Mouse (Mus musculus): ENCODE measurements around the gene Fxn. TPM values are rescaled to one million over a fixed set of nuclear protein-coding genes. Genes with fewer than 3 reads are reported as not detected.

Gene Fxn
- polyA plus RNA-seq, 1 experiment from 2014 or later, result 64.1 TPM

GRCm38 (mm10) chr19:24300994-24301767 lies 20.8 kb upstream of the Fxn start:
- Histone ChIP-seq H3K27ac (no peak overlapping the region), H3K4me3 (replicated peaks) (peak overlapping the region; percentile 28), H3K27me3 (no peaks in the 10 kb centered on the region), H3K36me3 (no peaks in the 10 kb centered on the region), H3K4me2 (peak overlapping the region; percentile 56), H3K9me3 (no peaks in the 10 kb centered on the region), H3K4me1 (replicated peaks) (peaks cover 3% of the 10 kb centered on the region; the same call in 1 of the 2 replicates), H3K9ac (replicated peaks) (no peak overlapping the region)
- 5% methylated on average over 9 of the region's 9 CpGs for WGBS
- ATAC-seq (ENCODE audit: insufficient number of reproducible peaks, insufficient read depth, low FRiP score, low TSS enrichment, low read depth), result peak; percentile 69

GRCm38 (mm10) chr19:24293537-24293936 lies 13.1 kb upstream of the Fxn start:
- H3K4me1 ChIP-seq (replicated peaks), result 0 out of 2 replicates have a peak, but pooled peaks cover 1% of the 10 kb centered on the region
- H3K36me3 ChIP-seq, result no peaks in the 10 kb centered on the region
- no peaks in the 10 kb centered on the region for H3K27me3 ChIP-seq
- 75% methylated on average over 5 of the region's 5 CpGs for WGBS
- H3K9ac ChIP-seq (replicated peaks), result no peak overlapping the region
- ATAC-seq (ENCODE audit: insufficient number of reproducible peaks, insufficient read depth, low FRiP score, low TSS enrichment, low read depth), result no peak
- H3K4me2 ChIP-seq, result no peak overlapping the region
- H3K27ac ChIP-seq, result no peak overlapping the region
- H3K9me3 ChIP-seq, result no peaks in the 10 kb centered on the region
- no peak overlapping the region for H3K4me3 ChIP-seq (replicated peaks)

DNA sequence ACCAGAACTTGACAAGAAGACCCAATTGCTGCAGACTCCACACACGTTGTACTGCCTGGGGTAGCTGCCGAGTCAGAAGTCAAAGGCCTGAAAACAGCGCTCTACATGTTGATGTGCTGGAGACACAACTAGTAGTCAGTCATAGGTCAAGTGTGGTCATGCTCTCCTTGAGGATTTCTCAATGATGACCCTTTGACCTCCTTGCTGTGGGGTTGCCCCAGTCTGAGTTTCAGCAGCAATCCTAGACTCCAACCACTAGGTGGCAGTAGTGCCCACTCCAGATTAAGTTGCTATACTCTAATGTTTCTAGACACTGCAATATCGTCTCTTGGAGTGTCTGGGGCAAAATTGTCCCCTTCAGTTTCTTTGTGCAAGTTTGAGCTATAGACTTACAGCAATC lies 3.8 kb upstream of the Fxn start:
- no peak overlapping the region for H3K9ac ChIP-seq (replicated peaks)
- H3K4me2 ChIP-seq, result no peak overlapping the region
- ATAC-seq (ENCODE audit: insufficient number of reproducible peaks, insufficient read depth, low FRiP score, low TSS enrichment, low read depth), result no peak
- no peaks in the 10 kb centered on the region for H3K9me3 ChIP-seq
- no peaks in the 10 kb centered on the region for H3K27me3 ChIP-seq
- no peak overlapping the region for H3K27ac ChIP-seq
- no peak overlapping the region for H3K4me3 ChIP-seq (replicated peaks)
- H3K36me3 ChIP-seq, result no peaks in the 10 kb centered on the region
- 59% methylated on average over 4 of the region's 4 CpGs for WGBS
- H3K4me1 ChIP-seq (replicated peaks), result peaks cover 3% of the 10 kb centered on the region

GRCm38 (mm10) chr19:24281288-24281980 lies 1.0 kb upstream of the Fxn start:
- Histone ChIP-seq H3K36me3 (peaks cover 2% of the 10 kb centered on the region; the same call in 1 of the 2 replicates), H3K4me1 (replicated peaks) (peaks cover 5% of the 10 kb centered on the region), H3K9ac (replicated peaks) (no peak overlapping the region), H3K4me2 (peak overlapping the region; percentile 79), H3K4me3 (replicated peaks) (peak overlapping the region; percentile 69; the same call in 1 of the 2 replicates), H3K27ac (no peak overlapping the region), H3K9me3 (no peaks in the 10 kb centered on the region), H3K27me3 (no peaks in the 10 kb centered on the region)
- 58% methylated on average over 7 of the region's 7 CpGs for WGBS
- ATAC-seq (ENCODE audit: insufficient number of reproducible peaks, insufficient read depth, low FRiP score, low TSS enrichment, low read depth), result no peak

DNA sequence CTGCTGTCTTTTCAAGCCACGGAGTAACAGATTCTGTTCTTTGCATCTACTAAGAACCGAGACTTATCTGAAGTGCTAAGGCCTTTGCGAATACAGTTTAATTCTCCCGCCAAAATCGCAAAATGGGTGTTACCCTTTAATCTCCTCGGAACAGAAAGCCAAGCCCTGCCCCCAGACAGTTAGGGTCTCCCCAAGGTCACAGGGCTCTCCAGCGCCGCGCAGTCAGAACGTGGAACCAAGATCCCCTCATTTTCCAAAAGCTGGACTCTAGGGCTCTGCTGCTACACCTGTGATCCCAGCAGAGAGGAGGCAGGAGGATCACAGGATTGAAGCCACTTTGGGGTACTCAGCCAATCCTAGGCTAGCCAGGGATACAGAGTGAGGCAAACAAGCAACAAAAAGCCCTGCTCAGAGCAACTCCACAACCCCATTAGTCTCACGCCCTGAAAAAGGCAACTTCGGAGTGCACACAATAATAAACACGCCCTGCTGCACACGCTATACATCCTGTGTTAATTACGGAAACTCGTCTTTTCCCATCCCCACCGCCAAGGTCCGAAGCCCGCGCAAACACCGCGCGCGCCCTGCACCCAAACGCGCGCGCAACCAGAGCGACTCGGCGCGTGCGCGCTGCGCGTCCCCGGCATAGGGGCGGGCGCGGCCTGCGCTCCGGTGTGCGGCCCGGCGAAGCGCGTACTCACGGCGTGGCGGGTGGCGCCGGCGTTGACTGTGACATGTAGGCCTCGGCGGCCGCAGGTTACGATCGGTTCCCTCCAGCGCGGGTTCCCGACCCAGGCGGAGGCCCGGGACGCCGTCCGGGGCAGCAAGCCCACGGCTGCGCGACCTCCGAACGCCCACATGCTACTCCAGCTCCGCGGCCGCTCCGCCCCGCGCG lies 452 bp downstream of the Fxn start:
- Histone ChIP-seq H3K27me3 (no peaks in the 10 kb centered on the region), H3K9ac (replicated peaks) (peak overlapping the region; percentile 78), H3K4me3 (replicated peaks) (peak overlapping the region; percentile 69), H3K27ac (peak overlapping the region; percentile 95), H3K4me2 (peak overlapping the region; percentile 79), H3K36me3 (peaks cover 8% of the 10 kb centered on the region; the same call in 1 of the 2 replicates), H3K9me3 (no peaks in the 10 kb centered on the region), H3K4me1 (replicated peaks) (peaks cover 5% of the 10 kb centered on the region)
- under 1% methylated on average over 69 of the region's 78 CpGs for WGBS
- peak; percentile 45 for ATAC-seq (ENCODE audit: insufficient number of reproducible peaks, insufficient read depth, low FRiP score, low TSS enrichment, low read depth)

DNA sequence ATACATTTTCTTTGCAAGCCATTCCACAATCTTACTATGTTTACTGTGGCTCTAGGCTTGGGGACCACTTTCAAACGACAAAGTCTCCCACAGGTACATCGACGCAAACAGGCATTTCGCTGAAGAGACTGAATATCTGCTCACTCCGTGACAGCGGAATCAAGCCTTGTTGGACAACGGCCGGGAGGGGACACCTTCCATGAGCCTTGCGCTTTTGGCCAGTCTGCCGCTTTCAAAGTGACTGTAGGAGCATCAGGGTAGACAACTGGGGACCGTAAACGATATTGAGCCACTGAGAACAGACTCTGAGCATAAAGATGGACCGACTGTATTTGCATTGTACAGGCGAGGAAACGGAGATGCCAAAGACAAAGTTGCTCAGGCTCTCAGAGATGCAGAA lies 1.5 kb downstream of the Fxn start:
- no peak for ATAC-seq (ENCODE audit: insufficient number of reproducible peaks, insufficient read depth, low FRiP score, low TSS enrichment, low read depth)

DNA sequence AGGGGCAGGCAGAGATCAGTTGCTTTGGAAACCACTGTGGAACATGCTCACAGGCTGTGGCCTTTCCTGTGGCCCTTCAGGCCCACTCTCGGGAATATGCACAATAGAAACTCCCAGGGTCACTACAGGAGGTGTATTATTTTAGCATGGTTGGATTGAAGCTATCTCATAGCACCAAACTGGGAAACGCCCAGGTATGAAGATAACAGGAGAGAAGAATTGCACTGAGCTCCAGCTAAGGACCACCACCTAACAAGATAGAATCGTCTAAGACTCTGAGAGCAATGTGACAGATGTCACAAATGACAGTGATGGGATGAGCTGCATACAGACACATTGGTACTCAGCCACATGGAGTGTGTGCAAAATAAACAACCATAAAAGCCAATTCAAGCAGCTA lies 6.1 kb downstream of the Fxn start:
- H3K4me1 ChIP-seq (replicated peaks), result peaks cover 12% of the 10 kb centered on the region
- WGBS, result 86% methylated on average over 3 of the region's 3 CpGs
- H3K9ac ChIP-seq (replicated peaks), result no peak overlapping the region
- no peaks in the 10 kb centered on the region for H3K9me3 ChIP-seq
- peaks cover 12% of the 10 kb centered on the region; the same call in 1 of the 2 replicates for H3K36me3 ChIP-seq
- ATAC-seq (ENCODE audit: insufficient number of reproducible peaks, insufficient read depth, low FRiP score, low TSS enrichment, low read depth), result no peak
- no peak overlapping the region for H3K4me3 ChIP-seq (replicated peaks)
- H3K27ac ChIP-seq, result no peak overlapping the region
- no peak overlapping the region for H3K4me2 ChIP-seq
- H3K27me3 ChIP-seq, result no peaks in the 10 kb centered on the region

More for the DNA sequence above, 1.5 kb downstream of the Fxn start:
- Histone ChIP-seq H3K4me1 (replicated peaks) (peaks cover 5% of the 10 kb centered on the region), H3K36me3 (peaks cover 9% of the 10 kb centered on the region; the same call in 1 of the 2 replicates), H3K27me3 (no peaks in the 10 kb centered on the region), H3K27ac (no peak overlapping the region), H3K4me3 (replicated peaks) (peak overlapping the region; percentile 69; the same call in 1 of the 2 replicates), H3K9me3 (no peaks in the 10 kb centered on the region), H3K9ac (replicated peaks) (no peak overlapping the region), H3K4me2 (peak overlapping the region; percentile 79)
- WGBS, result 84% methylated on average over 15 of the region's 15 CpGs

GRCm38 (mm10) chr19:24271746-24272426 lies 8.5 kb downstream of the Fxn start:
- no peaks in the 10 kb centered on the region for H3K27me3 ChIP-seq
- H3K9ac ChIP-seq (replicated peaks), result no peak overlapping the region
- no peaks in the 10 kb centered on the region for H3K9me3 ChIP-seq
- no peak overlapping the region for H3K4me3 ChIP-seq (replicated peaks)
- H3K4me1 ChIP-seq (replicated peaks), result peaks cover 7% of the 10 kb centered on the region
- H3K36me3 ChIP-seq, result peaks cover 20% of the 10 kb centered on the region; the same call in 1 of the 2 replicates
- H3K27ac ChIP-seq, result no peak overlapping the region
- WGBS, result 45% methylated on average over 16 of the region's 16 CpGs
- peak overlapping the region; percentile 38 for H3K4me2 ChIP-seq
- peak; percentile 69; the same call in 1 of the 2 replicates for ATAC-seq (ENCODE audit: insufficient number of reproducible peaks, insufficient read depth, low FRiP score, low TSS enrichment, low read depth)

DNA sequence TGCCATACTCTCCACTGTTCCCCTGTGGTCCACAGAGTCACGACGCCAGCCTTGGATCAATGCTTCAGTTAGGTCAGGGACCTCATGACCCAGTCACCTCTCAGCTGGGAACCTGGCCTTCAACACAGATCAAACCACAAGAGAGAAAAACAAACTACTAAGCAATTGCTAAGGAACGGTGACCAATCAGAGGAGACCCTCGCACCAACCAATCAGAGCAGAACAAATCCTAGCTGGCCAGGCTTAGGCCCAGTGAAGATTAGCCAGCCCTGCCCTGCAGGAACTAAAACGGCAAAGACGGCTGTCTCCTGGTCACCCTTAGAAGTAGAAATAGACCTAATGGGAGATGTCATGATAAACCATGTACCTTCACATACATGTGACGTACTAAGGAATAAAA lies 9.1 kb downstream of the Fxn start:
- WGBS, result 52% methylated on average over 7 of the region's 7 CpGs
- no peaks in the 10 kb centered on the region for H3K27me3 ChIP-seq
- peak overlapping the region; percentile 38 for H3K4me2 ChIP-seq
- no peak overlapping the region for H3K27ac ChIP-seq
- no peak overlapping the region for H3K9ac ChIP-seq (replicated peaks)
- peak; percentile 37 for ATAC-seq (ENCODE audit: insufficient number of reproducible peaks, insufficient read depth, low FRiP score, low TSS enrichment, low read depth)
- no peaks in the 10 kb centered on the region for H3K9me3 ChIP-seq
- H3K36me3 ChIP-seq, result peaks cover 22% of the 10 kb centered on the region; the same call in 1 of the 2 replicates
- H3K4me3 ChIP-seq (replicated peaks), result no peak overlapping the region
- peaks cover 7% of the 10 kb centered on the region for H3K4me1 ChIP-seq (replicated peaks)

DNA sequence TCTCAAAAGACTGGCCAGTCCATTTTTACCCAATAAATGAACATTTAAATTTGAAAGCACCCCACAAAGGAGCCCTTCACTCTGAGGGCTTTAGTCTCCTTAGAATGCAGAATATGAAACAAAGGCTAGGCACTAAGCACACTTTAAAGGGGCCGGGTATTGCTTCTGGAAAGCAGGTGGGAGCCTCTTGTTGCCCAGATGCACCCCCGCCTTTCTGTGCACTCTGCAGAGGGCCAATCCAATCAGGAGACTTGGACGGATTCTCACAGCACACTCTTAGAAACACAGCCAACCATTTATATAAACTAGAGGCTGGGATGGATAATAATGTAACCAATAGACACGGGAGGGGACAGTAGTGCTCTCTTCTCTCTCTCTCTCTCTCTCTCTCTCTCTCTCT lies 11.9 kb downstream of the Fxn start:
- H3K27ac ChIP-seq, result no peak overlapping the region
- peaks cover 33% of the 10 kb centered on the region for H3K36me3 ChIP-seq
- WGBS, result 77% methylated on average over 4 of the region's 4 CpGs
- ATAC-seq (ENCODE audit: insufficient number of reproducible peaks, insufficient read depth, low FRiP score, low TSS enrichment, low read depth), result no peak
- no peak overlapping the region for H3K4me2 ChIP-seq
- no peak overlapping the region for H3K9ac ChIP-seq (replicated peaks)
- no peaks in the 10 kb centered on the region for H3K9me3 ChIP-seq
- H3K4me1 ChIP-seq (replicated peaks), result peaks cover 7% of the 10 kb centered on the region
- no peak overlapping the region for H3K4me3 ChIP-seq (replicated peaks)
- no peaks in the 10 kb centered on the region for H3K27me3 ChIP-seq
